13 mouse cellular contexts compared by ENCODE assay signal in genomic region chr4:147338032-147338610, GRCm38 (mm10). TPM values are rescaled to one million over a fixed set of nuclear protein-coding genes. Genes with fewer than 3 reads are reported as not detected.
DNase-seq lines count a peak whose midpoint lies in the region; ATAC-seq lines count a peak whose summit lies in the region.
"Had no signal": no experiment of that assay in that cellular context is flagged by ENCODE, and none has a peak within 500 bp of the region (broad histone marks: within the 10 kb centered on the region; RNA-seq: fewer than 3 reads in every experiment).

No protein-coding gene starts in this region.

- no peak for ATAC-seq in forebrain, embryonic 13.5 days
- peak; percentile 68; the same call in 1 of the 2 replicates for ATAC-seq in kidney, embryonic 14.5 days (ENCODE audit: low FRiP score, low TSS enrichment)
- ATAC-seq in megakaryocyte-erythroid progenitor cell, adult 5-6 weeks (replicated peaks; ENCODE audit: low FRiP score, low TSS enrichment, poor library complexity, severe bottlenecking), result 0 out of 2 replicates have a peak, but pooled peaks have one; percentile 53
- ATAC-seq: forebrain, embryonic 16.5 days had no signal

- WGBS in forebrain, embryonic 10.5 days, result 75% methylated on average over 5 of the region's 5 CpGs
- WGBS in forebrain, embryonic 13.5 days, result 72% methylated on average over 5 of the region's 5 CpGs
- WGBS in kidney, embryonic 14.5 days, result 76% methylated on average over 5 of the region's 5 CpGs

- no peaks in the 10 kb centered on the region for H3K27me3 ChIP-seq in forebrain, embryonic 10.5 days (ENCODE audit: poor library complexity, severe bottlenecking)
- no peaks in the 10 kb centered on the region for H3K27me3 ChIP-seq in forebrain, embryonic 13.5 days
- no peaks in the 10 kb centered on the region for H3K27me3 ChIP-seq in kidney, embryonic 14.5 days (ENCODE audit: control insufficient read depth, insufficient read depth, low read length)

- H3K9me3 ChIP-seq in forebrain, embryonic 10.5 days, result peaks cover 83% of the 10 kb centered on the region
- H3K9me3 ChIP-seq in forebrain, embryonic 13.5 days (replicated peaks), result peaks cover 65% of the 10 kb centered on the region
- H3K9me3 ChIP-seq in kidney, embryonic 14.5 days (ENCODE audit: control insufficient read depth, low read length), result peaks cover 57% of the 10 kb centered on the region

- no peak overlapping the region for H3K4me2 ChIP-seq in forebrain, embryonic 13.5 days
- no peak overlapping the region for H3K4me2 ChIP-seq in kidney, embryonic 14.5 days (replicated peaks; ENCODE audit: low read depth, low read length)

- no peak overlapping the region for H3K4me3 ChIP-seq in forebrain, embryonic 10.5 days
- no peak overlapping the region for H3K4me3 ChIP-seq in forebrain, embryonic 13.5 days
- no peak overlapping the region for H3K4me3 ChIP-seq in kidney, embryonic 14.5 days (ENCODE audit: low read length)

- no peaks in the 10 kb centered on the region for H3K36me3 ChIP-seq in forebrain, embryonic 10.5 days (replicated peaks)
- no peaks in the 10 kb centered on the region for H3K36me3 ChIP-seq in forebrain, embryonic 13.5 days (ENCODE audit: poor library complexity, severe bottlenecking)
- H3K36me3 ChIP-seq in kidney, embryonic 14.5 days (ENCODE audit: control insufficient read depth, insufficient read depth, low read length), result no peaks in the 10 kb centered on the region

- H3K27ac ChIP-seq in forebrain, embryonic 10.5 days, result no peak overlapping the region
- no peak overlapping the region for H3K27ac ChIP-seq in forebrain, embryonic 13.5 days
- H3K27ac ChIP-seq in kidney, embryonic 14.5 days (ENCODE audit: low read depth, low read length), result no peak overlapping the region
- H3K27ac ChIP-seq: macrophage had no signal

- no peaks in the 10 kb centered on the region for H3K4me1 ChIP-seq in forebrain, embryonic 10.5 days
- H3K4me1 ChIP-seq in forebrain, embryonic 13.5 days, result no peaks in the 10 kb centered on the region
- H3K4me1 ChIP-seq in kidney, embryonic 14.5 days (ENCODE audit: control insufficient read depth, insufficient read depth, low read length), result no peaks in the 10 kb centered on the region

- H3K9ac ChIP-seq in forebrain, embryonic 13.5 days, result no peak overlapping the region
- no peak overlapping the region for H3K9ac ChIP-seq in kidney, embryonic 14.5 days (ENCODE audit: low read depth, low read length)

- DNase-seq in forebrain, embryonic 10.5 days (ENCODE audit: extremely low spot score, low spot score), result peak; percentile 16
- DNase-seq in kidney, postnatal 14 days, result no peak
- DNase-seq in NIH3T3 (ENCODE audit: low read depth), result peak; percentile 8
- no peak for DNase-seq in right cerebral cortex, postnatal 10 days (ENCODE audit: low spot score in 2 of 2)
- DNase-seq in ovary, postnatal 10 days (ENCODE audit: low spot score), result no peak
- DNase-seq: cerebellum, postnatal 36 days; heart, postnatal 10 days; retina, postnatal 1 day had no signal

RNA-seq across cellular contexts. Expression of gene Zfp978, which starts 23.0 kb away (rescaled TPM):
- polyA plus RNA-seq in forebrain, embryonic 10.5 days (2016; fragmentation: Nextera tagmentation; extraction: Ambion mirVana), result 0.30 TPM in 1 of 2 replicates, not detected in the other
- polyA plus RNA-seq in forebrain, embryonic 13.5 days (2015; fragmentation: Nextera tagmentation; extraction: Ambion mirVana), result not detected in 2 replicates
- polyA plus RNA-seq in kidney, embryonic 14.5 days (2014; fragmentation: Nextera tagmentation; extraction: Ambion mirVana), result 0.27 TPM in 1 of 2 replicates, not detected in the other
- total RNA-seq in megakaryocyte-erythroid progenitor cell, adult 5-6 weeks (2014; fragmentation: Nextera tagmentation), result not detected in 2 replicates
- total RNA-seq in megakaryocyte-erythroid progenitor cell, adult 5-6 weeks (2017), result not detected in 2 replicates
- polyA plus RNA-seq: forebrain, embryonic 16.5 days; macrophage had no signal

RNA-seq across cellular contexts. Expression of gene Zfp988, which starts 32.6 kb away (rescaled TPM):
- 0.16 TPM in 1 of 2 replicates, not detected in the other for polyA plus RNA-seq in forebrain, embryonic 10.5 days (2016; fragmentation: Nextera tagmentation; extraction: Ambion mirVana)
- polyA plus RNA-seq in forebrain, embryonic 13.5 days (2015; fragmentation: Nextera tagmentation; extraction: Ambion mirVana), result not detected in 2 replicates
- polyA plus RNA-seq in kidney, embryonic 14.5 days (2014; fragmentation: Nextera tagmentation; extraction: Ambion mirVana), result 0.32 and 0.34 TPM in 2 replicates
- total RNA-seq in megakaryocyte-erythroid progenitor cell, adult 5-6 weeks (2014; fragmentation: Nextera tagmentation), result 0.22 TPM in 1 of 2 replicates, not detected in the other
- 1.5 TPM in 1 of 2 replicates, not detected in the other for total RNA-seq in megakaryocyte-erythroid progenitor cell, adult 5-6 weeks (2017)
- total RNA-seq: heart, postnatal 10 days had no signal
- polyA plus RNA-seq: forebrain, embryonic 16.5 days; macrophage had no signal

Comparison
In these comparisons a context has a peak if more than half of its experiments do, and no peak if none do; other contexts are left out.
1. DNase-seq: peak in forebrain, embryonic 10.5 days (single experiment) and NIH3T3 (single experiment); none in kidney, postnatal 14 days (single experiment), right cerebral cortex, postnatal 10 days (0 of 2) and ovary, postnatal 10 days (single experiment).